Mouse (Mus musculus): ENCODE measurements around the gene Metap2. TPM values are rescaled to one million over a fixed set of nuclear protein-coding genes. Genes with fewer than 3 reads are reported as not detected.

Metap2 gene
- polyA plus RNA-seq, 1 experiment from 2014 or later = 192 TPM

- Histone ChIP-seq H3K4me3 (ENCODE audit: low read length) (no peak overlapping the region), H3K36me3 (ENCODE audit: control insufficient read depth, insufficient read depth, low read length) (no peaks in the 10 kb centered on the region), H3K4me2 (ENCODE audit: low read depth, low read length) (no peak overlapping the region), H3K9me3 (ENCODE audit: control insufficient read depth, low read length) (no peaks in the 10 kb centered on the region), H3K9ac (ENCODE audit: low read length) (no peak overlapping the region), H3K27me3 (ENCODE audit: control insufficient read depth, insufficient read depth, low read depth, low read length) (no peaks in the 10 kb centered on the region), H3K4me1 (replicated peaks; ENCODE audit: control insufficient read depth, insufficient read depth, low read length) (no peaks in the 10 kb centered on the region), H3K27ac (ENCODE audit: low read length) (no peak overlapping the region)
- no peak for ATAC-seq (ENCODE audit: low read depth)
- 79% methylated on average over 11 of the region's 11 CpGs for WGBS
These were observed 3.0 kb upstream of the Metap2 start for GRCm38 (mm10) chr10:93899907-93900306.

GRCm38 (mm10) chr10:93899303-93899702, 2.4 kb upstream of the Metap2 start:
- ATAC-seq (ENCODE audit: low read depth) = no peak

GRCm38 (mm10) chr10:93892551-93892950, 4.3 kb downstream of the Metap2 start:
- no peak overlapping the region for H3K4me2 ChIP-seq (ENCODE audit: low read depth, low read length)
- H3K27me3 ChIP-seq (ENCODE audit: control insufficient read depth, insufficient read depth, low read depth, low read length) = no peaks in the 10 kb centered on the region
- ATAC-seq (ENCODE audit: low read depth) = no peak
- H3K4me3 ChIP-seq (ENCODE audit: low read length) = no peak overlapping the region
- no peaks in the 10 kb centered on the region for H3K36me3 ChIP-seq (ENCODE audit: control insufficient read depth, insufficient read depth, low read length)
- peaks cover 8% of the 10 kb centered on the region for H3K4me1 ChIP-seq (replicated peaks; ENCODE audit: control insufficient read depth, insufficient read depth, low read length)
- H3K9me3 ChIP-seq (ENCODE audit: control insufficient read depth, low read length) = no peaks in the 10 kb centered on the region
- WGBS = 84% methylated on average over 4 of the region's 4 CpGs
- H3K27ac ChIP-seq (ENCODE audit: low read length) = no peak overlapping the region
- H3K9ac ChIP-seq (ENCODE audit: low read length) = no peak overlapping the region

More at GRCm38 (mm10) chr10:93899303-93899702, 2.4 kb upstream of the Metap2 start:
- Histone ChIP-seq H3K36me3 (ENCODE audit: control insufficient read depth, insufficient read depth, low read length) (no peaks in the 10 kb centered on the region), H3K27me3 (ENCODE audit: control insufficient read depth, insufficient read depth, low read depth, low read length) (no peaks in the 10 kb centered on the region), H3K4me1 (replicated peaks; ENCODE audit: control insufficient read depth, insufficient read depth, low read length) (no peaks in the 10 kb centered on the region), H3K27ac (ENCODE audit: low read length) (no peak overlapping the region), H3K4me3 (ENCODE audit: low read length) (no peak overlapping the region), H3K4me2 (ENCODE audit: low read depth, low read length) (no peak overlapping the region), H3K9me3 (ENCODE audit: control insufficient read depth, low read length) (no peaks in the 10 kb centered on the region), H3K9ac (ENCODE audit: low read length) (no peak overlapping the region)
- WGBS = 40% methylated on average over 2 of the region's 2 CpGs

GRCm38 (mm10) chr10:93891031-93891430, 5.9 kb downstream of the Metap2 start:
- H3K9ac ChIP-seq (ENCODE audit: low read length) = no peak overlapping the region
- no peak overlapping the region for H3K27ac ChIP-seq (ENCODE audit: low read length)
- H3K4me2 ChIP-seq (ENCODE audit: low read depth, low read length) = no peak overlapping the region
- no peaks in the 10 kb centered on the region for H3K27me3 ChIP-seq (ENCODE audit: control insufficient read depth, insufficient read depth, low read depth, low read length)
- no peak overlapping the region for H3K4me3 ChIP-seq (ENCODE audit: low read length)
- H3K36me3 ChIP-seq (ENCODE audit: control insufficient read depth, insufficient read depth, low read length) = peaks cover 4% of the 10 kb centered on the region
- no peak for ATAC-seq (ENCODE audit: low read depth)
- H3K4me1 ChIP-seq (replicated peaks; ENCODE audit: control insufficient read depth, insufficient read depth, low read length) = peaks cover 8% of the 10 kb centered on the region
- 87% methylated on average over 1 of the region's 1 CpGs for WGBS
- no peaks in the 10 kb centered on the region for H3K9me3 ChIP-seq (ENCODE audit: control insufficient read depth, low read length)

- H3K4me1 ChIP-seq (replicated peaks; ENCODE audit: control insufficient read depth, insufficient read depth, low read length) = peaks cover 8% of the 10 kb centered on the region
- peak overlapping the region; percentile 62; the same call in 1 of the 2 replicates for H3K4me3 ChIP-seq (ENCODE audit: low read length)
- H3K4me2 ChIP-seq (ENCODE audit: low read depth, low read length) = no peak overlapping the region
- no peak for ATAC-seq (ENCODE audit: low read depth)
- 71% methylated on average over 4 of the region's 4 CpGs for WGBS
- H3K27ac ChIP-seq (ENCODE audit: low read length) = no peak overlapping the region
- H3K27me3 ChIP-seq (ENCODE audit: control insufficient read depth, insufficient read depth, low read depth, low read length) = no peaks in the 10 kb centered on the region
- peaks cover 7% of the 10 kb centered on the region for H3K36me3 ChIP-seq (ENCODE audit: control insufficient read depth, insufficient read depth, low read length)
- no peaks in the 10 kb centered on the region for H3K9me3 ChIP-seq (ENCODE audit: control insufficient read depth, low read length)
- no peak overlapping the region for H3K9ac ChIP-seq (ENCODE audit: low read length)
These were observed 6.3 kb downstream of the Metap2 start for GRCm38 (mm10) chr10:93890565-93890964.

GRCm38 (mm10) chr10:93889976-93890375, 6.9 kb downstream of the Metap2 start:
- H3K27ac ChIP-seq (ENCODE audit: low read length) = peak overlapping the region; percentile 44

GRCm38 (mm10) chr10:93889579-93889950, 7.3 kb downstream of the Metap2 start:
- Histone ChIP-seq H3K9me3 (ENCODE audit: control insufficient read depth, low read length) (no peaks in the 10 kb centered on the region), H3K4me1 (replicated peaks; ENCODE audit: control insufficient read depth, insufficient read depth, low read length) (peaks cover 8% of the 10 kb centered on the region), H3K4me2 (ENCODE audit: low read depth, low read length) (peak overlapping the region; percentile 88), H3K4me3 (ENCODE audit: low read length) (peak overlapping the region; percentile 62), H3K27me3 (ENCODE audit: control insufficient read depth, insufficient read depth, low read depth, low read length) (no peaks in the 10 kb centered on the region), H3K9ac (ENCODE audit: low read length) (peak overlapping the region; percentile 76), H3K27ac (ENCODE audit: low read length) (peak overlapping the region; percentile 81), H3K36me3 (ENCODE audit: control insufficient read depth, insufficient read depth, low read length) (peaks cover 15% of the 10 kb centered on the region)
- under 1% methylated on average over 27 of the region's 30 CpGs for WGBS
- ATAC-seq (ENCODE audit: low read depth) = peak; percentile 99

More at GRCm38 (mm10) chr10:93889976-93890375, 6.9 kb downstream of the Metap2 start:
- Histone ChIP-seq H3K27me3 (ENCODE audit: control insufficient read depth, insufficient read depth, low read depth, low read length) (no peaks in the 10 kb centered on the region), H3K9ac (ENCODE audit: low read length) (peak overlapping the region; percentile 76), H3K4me1 (replicated peaks; ENCODE audit: control insufficient read depth, insufficient read depth, low read length) (peaks cover 8% of the 10 kb centered on the region), H3K4me2 (ENCODE audit: low read depth, low read length) (peak overlapping the region; percentile 88), H3K36me3 (ENCODE audit: control insufficient read depth, insufficient read depth, low read length) (peaks cover 11% of the 10 kb centered on the region), H3K4me3 (ENCODE audit: low read length) (peak overlapping the region; percentile 62), H3K9me3 (ENCODE audit: control insufficient read depth, low read length) (no peaks in the 10 kb centered on the region)
- WGBS = under 1% methylated on average over 22 of the region's 22 CpGs
- ATAC-seq (ENCODE audit: low read depth) = peak; percentile 5; the same call in 1 of the 2 replicates

GRCm38 (mm10) chr10:93888935-93889578, 7.8 kb downstream of the Metap2 start:
- Histone ChIP-seq H3K9ac (ENCODE audit: low read length) (peak overlapping the region; percentile 76), H3K4me1 (replicated peaks; ENCODE audit: control insufficient read depth, insufficient read depth, low read length) (peaks cover 8% of the 10 kb centered on the region), H3K4me2 (ENCODE audit: low read depth, low read length) (peak overlapping the region; percentile 88), H3K9me3 (ENCODE audit: control insufficient read depth, low read length) (no peaks in the 10 kb centered on the region), H3K36me3 (ENCODE audit: control insufficient read depth, insufficient read depth, low read length) (peaks cover 17% of the 10 kb centered on the region), H3K27me3 (ENCODE audit: control insufficient read depth, insufficient read depth, low read depth, low read length) (no peaks in the 10 kb centered on the region), H3K4me3 (ENCODE audit: low read length) (peak overlapping the region; percentile 62), H3K27ac (ENCODE audit: low read length) (peak overlapping the region; percentile 81)
- WGBS = under 1% methylated on average over 37 of the region's 38 CpGs
- ATAC-seq (ENCODE audit: low read depth) = peak; percentile 57

GRCm38 (mm10) chr10:93888590-93888934, 8.3 kb downstream of the Metap2 start:
- Histone ChIP-seq H3K9me3 (ENCODE audit: control insufficient read depth, low read length) (no peaks in the 10 kb centered on the region), H3K4me3 (ENCODE audit: low read length) (peak overlapping the region; percentile 62), H3K9ac (ENCODE audit: low read length) (peak overlapping the region; percentile 76), H3K27me3 (ENCODE audit: control insufficient read depth, insufficient read depth, low read depth, low read length) (no peaks in the 10 kb centered on the region), H3K4me2 (ENCODE audit: low read depth, low read length) (peak overlapping the region; percentile 88), H3K36me3 (ENCODE audit: control insufficient read depth, insufficient read depth, low read length) (peaks cover 17% of the 10 kb centered on the region), H3K4me1 (replicated peaks; ENCODE audit: control insufficient read depth, insufficient read depth, low read length) (peaks cover 8% of the 10 kb centered on the region), H3K27ac (ENCODE audit: low read length) (no peak overlapping the region; the same call in 1 of the 2 replicates)
- 9% methylated on average over 10 of the region's 10 CpGs for WGBS
- no peak for ATAC-seq (ENCODE audit: low read depth)

All from lung, embryonic 16.5 days (tissue).